Mouse (Mus musculus) intestine, embryonic 14.5 days (tissue): ENCODE measurements around the gene B3gntl1. TPM values are rescaled to one million over a fixed set of nuclear protein-coding genes. Genes with fewer than 3 reads are reported as not detected.
A peak's percentile ranks its signal among the peaks of the same experiment; 100 is the strongest.

Source experiments
- ATAC-seq: fragments of 200-750 bp; cut with Nextera tagmentation; replicated peaks from 2 replicates; pipeline ENCODE4 v1.8.0; 2017; ENCODE audit warnings: low read depth, moderate number of reproducible peaks, moderate TSS enrichment, moderate library complexity; ENCODE audit not compliant: low FRiP score, low TSS enrichment
- DNase-seq: peaks from one replicate; pipeline ENCODE4 v3.0.0-alpha.2; 2018; ENCODE audit warnings: low spot score
- H3K27ac ChIP-seq: fragments of 300-500 bp; sonication (generic); 2 replicates; pipeline ENCODE4 v1.5.1; 2014; ENCODE audit warnings: low read depth, mild to moderate bottlenecking, control low read depth
- H3K27me3 ChIP-seq: fragments of 300-500 bp; sonication (generic); replicated peaks from 2 replicates; pipeline ENCODE4 v1.6.1; 2014; ENCODE audit warnings: low read length, control low read depth; ENCODE audit not compliant: control insufficient read depth, insufficient read depth
- H3K36me3 ChIP-seq: fragments of 300-500 bp; sonication (generic); 2 replicates; pipeline ENCODE4 v1.6.1; 2014; ENCODE audit warnings: low read length, control low read depth; ENCODE audit not compliant: control insufficient read depth, insufficient read depth
- H3K4me1 ChIP-seq: fragments of 300-500 bp; sonication (generic); replicated peaks from 2 replicates; pipeline ENCODE4 v1.6.1; 2014; ENCODE audit warnings: low read length, control low read depth, mixed read lengths; ENCODE audit not compliant: control insufficient read depth, insufficient read depth
- H3K4me2 ChIP-seq: fragments of 300-500 bp; sonication (generic); 2 replicates; pipeline ENCODE4 v1.6.1; 2014; ENCODE audit warnings: low read length
- H3K4me3 ChIP-seq: fragments of 300-500 bp; sonication (generic); 2 replicates; pipeline ENCODE4 v1.5.1; 2014; ENCODE audit warnings: low read depth, low read length, control low read depth, mixed read lengths
- H3K9ac ChIP-seq: fragments of 300-500 bp; sonication (generic); 2 replicates; pipeline ENCODE4 v1.6.1; 2014; ENCODE audit warnings: mild to moderate bottlenecking, low read length
- H3K9me3 ChIP-seq: fragments of 300-500 bp; sonication (generic); 2 replicates; pipeline ENCODE4 v1.6.1; 2016; ENCODE audit warnings: low read length, control low read depth; ENCODE audit not compliant: control insufficient read depth
- WGBS: fragments of 180-500 bp; shearing (Covaris S2); extraction: QIAGEN DNeasy Blood & Tissue Kit; methylation state at CpG from one replicate; pipeline ENCODE4 v1.1.7; 2014; 5-methylcytosine and 5-hydroxymethylcytosine counted together
- polyA plus RNA-seq: library from polyadenylated mRNA; unstranded; fragments of >200 nt; fragmentation: Nextera tagmentation; extraction: Ambion mirVana; gene quantifications from 2 replicates; pipeline ENCODE4 v1.2.1, GENCODE M21; 2014

B3gntl1 gene
- polyA plus RNA-seq, 1 experiment from 2014 or later, result 8.0 TPM

GRCm38 (mm10) chr11:121655807-121656511, 17.0 kb downstream of the B3gntl1 start:
- Histone ChIP-seq H3K4me2 (no peak overlapping the region), H3K4me3 (no peak overlapping the region), H3K27me3 (no peaks in the 10 kb centered on the region), H3K9ac (no peak overlapping the region), H3K36me3 (no peaks in the 10 kb centered on the region), H3K4me1 (no peaks in the 10 kb centered on the region), H3K27ac (no peak overlapping the region; the same call in 1 of the 2 replicates), H3K9me3 (no peaks in the 10 kb centered on the region)
- DNase-seq (no peak), ATAC-seq (no peak)
- 81% methylated on average over 6 of the region's 6 CpGs for WGBS

GRCm38 (mm10) chr11:121655166-121655806, 17.7 kb downstream of the B3gntl1 start:
- Histone ChIP-seq H3K4me3 (no peak overlapping the region), H3K27me3 (no peaks in the 10 kb centered on the region), H3K36me3 (peaks cover 4% of the 10 kb centered on the region; the same call in 1 of the 2 replicates), H3K9ac (no peak overlapping the region), H3K4me1 (no peaks in the 10 kb centered on the region), H3K27ac (no peak overlapping the region; the same call in 1 of the 2 replicates), H3K9me3 (no peaks in the 10 kb centered on the region), H3K4me2 (no peak overlapping the region)
- WGBS, result 75% methylated on average over 6 of the region's 6 CpGs
- DNase-seq (no peak), ATAC-seq (no peak)

- Histone ChIP-seq H3K4me3 (no peak overlapping the region), H3K4me2 (no peak overlapping the region), H3K27me3 (no peaks in the 10 kb centered on the region), H3K27ac (0 out of 2 replicates have a peak overlapping the region, but pooled peaks have one; percentile 27), H3K36me3 (peaks cover 8% of the 10 kb centered on the region; the same call in 1 of the 2 replicates), H3K9ac (no peak overlapping the region), H3K9me3 (no peaks in the 10 kb centered on the region), H3K4me1 (no peaks in the 10 kb centered on the region)
- DNase-seq, result no peak
- WGBS, result 57% methylated on average over 9 of the region's 9 CpGs
- ATAC-seq, result no peak
Observed at GRCm38 (mm10) chr11:121654406-121654945, 18.5 kb downstream of the B3gntl1 start.

GRCm38 (mm10) chr11:121653631-121654030, 19.3 kb downstream of the B3gntl1 start:
- no peaks in the 10 kb centered on the region for H3K9me3 ChIP-seq
- DNase-seq (no peak), ATAC-seq (no peak)
- no peak overlapping the region for H3K4me3 ChIP-seq
- no peak overlapping the region for H3K4me2 ChIP-seq
- peaks cover 11% of the 10 kb centered on the region; the same call in 1 of the 2 replicates for H3K36me3 ChIP-seq
- WGBS, result 82% methylated on average over 4 of the region's 4 CpGs
- H3K9ac ChIP-seq, result no peak overlapping the region
- H3K4me1 ChIP-seq, result no peaks in the 10 kb centered on the region
- no peaks in the 10 kb centered on the region for H3K27me3 ChIP-seq
- no peak overlapping the region for H3K27ac ChIP-seq

- Histone ChIP-seq H3K27ac (no peak overlapping the region), H3K4me2 (no peak overlapping the region), H3K9ac (no peak overlapping the region), H3K9me3 (no peaks in the 10 kb centered on the region), H3K36me3 (peaks cover 11% of the 10 kb centered on the region; the same call in 1 of the 2 replicates), H3K4me3 (no peak overlapping the region), H3K4me1 (no peaks in the 10 kb centered on the region), H3K27me3 (no peaks in the 10 kb centered on the region)
- 57% methylated on average over 10 of the region's 10 CpGs for WGBS
- DNase-seq, result peak; percentile 79
- ATAC-seq, result no peak
Observed at GRCm38 (mm10) chr11:121652547-121653305, 20.2 kb downstream of the B3gntl1 start.

GRCm38 (mm10) chr11:121651983-121652382, 21.0 kb downstream of the B3gntl1 start:
- WGBS, result 87% methylated on average over 5 of the region's 5 CpGs
- DNase-seq (no peak), ATAC-seq (no peak)

GRCm38 (mm10) chr11:121651556-121651955, 21.4 kb downstream of the B3gntl1 start:
- DNase-seq (no peak), ATAC-seq (no peak)
- Histone ChIP-seq H3K9ac (no peak overlapping the region), H3K4me1 (no peaks in the 10 kb centered on the region), H3K4me3 (no peak overlapping the region), H3K36me3 (peaks cover 11% of the 10 kb centered on the region; the same call in 1 of the 2 replicates), H3K27ac (no peak overlapping the region), H3K27me3 (no peaks in the 10 kb centered on the region), H3K4me2 (no peak overlapping the region), H3K9me3 (no peaks in the 10 kb centered on the region)
- 96% methylated on average over 9 of the region's 9 CpGs for WGBS

More at GRCm38 (mm10) chr11:121651983-121652382, 21.0 kb downstream of the B3gntl1 start:
- Histone ChIP-seq H3K9me3 (no peaks in the 10 kb centered on the region), H3K4me3 (no peak overlapping the region), H3K27ac (no peak overlapping the region), H3K27me3 (no peaks in the 10 kb centered on the region), H3K4me1 (no peaks in the 10 kb centered on the region), H3K36me3 (peaks cover 11% of the 10 kb centered on the region; the same call in 1 of the 2 replicates), H3K9ac (no peak overlapping the region), H3K4me2 (no peak overlapping the region)

GRCm38 (mm10) chr11:121650668-121651067, 22.3 kb downstream of the B3gntl1 start:
- WGBS, result 82% methylated on average over 11 of the region's 11 CpGs
- no peak for DNase-seq
- no peak overlapping the region for H3K27ac ChIP-seq
- no peaks in the 10 kb centered on the region for H3K27me3 ChIP-seq
- H3K36me3 ChIP-seq, result peaks cover 11% of the 10 kb centered on the region; the same call in 1 of the 2 replicates
- no peak overlapping the region for H3K4me3 ChIP-seq
- no peaks in the 10 kb centered on the region for H3K4me1 ChIP-seq
- no peak overlapping the region for H3K4me2 ChIP-seq
- no peak overlapping the region for H3K9ac ChIP-seq
- ATAC-seq, result no peak
- no peaks in the 10 kb centered on the region for H3K9me3 ChIP-seq
